Mouse (Mus musculus): Measurements from ENCODE around the gene Dnm3. TPM values are rescaled to one million over a fixed set of nuclear protein-coding genes. Genes with fewer than 3 reads are reported as not detected.

Dnm3 gene
- total and polyA plus RNA-seq, 3 experiments, result not detected

GRCm38 (mm10) chr1:162238646-162239045 lies 239.2 kb downstream of the Dnm3 start:
- no peak overlapping the region for H3K9ac ChIP-seq (ENCODE audit: control insufficient read depth, low read depth, low read length, poor library complexity, severe bottlenecking)
- no peak for DNase-seq (ENCODE audit: low read depth, low spot score)
- TF ChIP-seq MXI1 (IDR thresholded peaks at IDR 0.05; ENCODE audit: low read depth, low read length), result no peak
- no peak for TF ChIP-seq SIN3A (IDR thresholded peaks at IDR 0.05; ENCODE audit: low read length)
- no peak for TF ChIP-seq TBP (IDR thresholded peaks at IDR 0.05; ENCODE audit: low read depth, low read length)
- no peak for TF ChIP-seq HCFC1 (IDR thresholded peaks at IDR 0.05; ENCODE audit: low read depth, low read length)
- no peak for TF ChIP-seq CHD1 (IDR thresholded peaks at IDR 0.05; ENCODE audit: low read depth, low read length)
- H3K9me3 ChIP-seq (replicated peaks; ENCODE audit: insufficient read depth, low read length), result no peaks in the 10 kb centered on the region
- no peaks in the 10 kb centered on the region for H3K36me3 ChIP-seq (ENCODE audit: control insufficient read depth in 1 of 2, insufficient read depth in 2 of 2, low read length in 2 of 2)
- no peaks in the 10 kb centered on the region for H3K79me2 ChIP-seq (ENCODE audit: control insufficient read depth, insufficient read depth, low read length, poor library complexity)
- no peaks in the 10 kb centered on the region for H3K4me1 ChIP-seq (ENCODE audit: control insufficient read depth in 1 of 2, insufficient read depth in 2 of 2, low read length in 2 of 2)
- H3K27me3 ChIP-seq (ENCODE audit: control insufficient read depth in 1 of 2, insufficient read depth in 2 of 2, low read length in 2 of 2), result no peaks in the 10 kb centered on the region
- no peak overlapping the region for H3K27ac ChIP-seq (ENCODE audit: control insufficient read depth, low read depth, low read length)
- H3K4me3 ChIP-seq (ENCODE audit: control insufficient read depth in 1 of 2, insufficient read depth in 1 of 2, low read depth in 2 of 2, low read length in 2 of 2), result no peak overlapping the region

GRCm38 (mm10) chr1:162236624-162237159 lies 241.1 kb downstream of the Dnm3 start:
- Histone ChIP-seq H3K4me3 (ENCODE audit: control insufficient read depth in 1 of 2, insufficient read depth in 1 of 2, low read depth in 2 of 2, low read length in 2 of 2) (no peak overlapping the region), H3K36me3 (ENCODE audit: control insufficient read depth in 1 of 2, insufficient read depth in 2 of 2, low read length in 2 of 2) (no peaks in the 10 kb centered on the region), H3K4me1 (ENCODE audit: control insufficient read depth in 1 of 2, insufficient read depth in 2 of 2, low read length in 2 of 2) (no peaks in the 10 kb centered on the region), H3K79me2 (ENCODE audit: control insufficient read depth, insufficient read depth, low read length, poor library complexity) (no peaks in the 10 kb centered on the region), H3K9me3 (replicated peaks; ENCODE audit: insufficient read depth, low read length) (no peaks in the 10 kb centered on the region), H3K27me3 (ENCODE audit: control insufficient read depth in 1 of 2, insufficient read depth in 2 of 2, low read length in 2 of 2) (no peaks in the 10 kb centered on the region), H3K27ac (ENCODE audit: control insufficient read depth, low read depth, low read length) (no peak overlapping the region), H3K9ac (ENCODE audit: control insufficient read depth, low read depth, low read length, poor library complexity, severe bottlenecking) (no peak overlapping the region)
- DNase-seq (ENCODE audit: low read depth, low spot score), result no peak
- no peak for TF ChIP-seq TBP (IDR thresholded peaks at IDR 0.05; ENCODE audit: low read depth, low read length)
- no peak for TF ChIP-seq ELF1 (IDR thresholded peaks at IDR 0.05; ENCODE audit: low read depth, low read length)
- TF ChIP-seq EP300 (IDR thresholded peaks at IDR 0.05; ENCODE audit: low read depth in 1 of 2, low read length in 2 of 2), result no peak
- no peak for TF ChIP-seq NRF1 (IDR thresholded peaks at IDR 0.05; ENCODE audit: insufficient read depth, low read depth, low read length, poor library complexity, severe bottlenecking)
- TF ChIP-seq CHD2 (IDR thresholded peaks at IDR 0.05; ENCODE audit: low read length), result no peak
- no peak for TF ChIP-seq ZNF384 (IDR thresholded peaks at IDR 0.05; ENCODE audit: low read depth, low read length)
- no peak for TF ChIP-seq MAX (IDR thresholded peaks at IDR 0.05; ENCODE audit: low read length)
- TF ChIP-seq NELFE (IDR thresholded peaks at IDR 0.05; ENCODE audit: low read depth, low read length), result no peak
- no peak for TF ChIP-seq USF1 (IDR thresholded peaks at IDR 0.05; ENCODE audit: low read depth, low read length)
- TF ChIP-seq CHD1 (IDR thresholded peaks at IDR 0.05; ENCODE audit: low read depth, low read length), result no peak
- TF ChIP-seq ZKSCAN1 (IDR thresholded peaks at IDR 0.05; ENCODE audit: low read depth, low read length), result no peak

GRCm38 (mm10) chr1:162225621-162226147 lies 252.2 kb downstream of the Dnm3 start:
- Histone ChIP-seq H3K27me3 (ENCODE audit: control insufficient read depth in 1 of 2, insufficient read depth in 2 of 2, low read length in 2 of 2) (no peaks in the 10 kb centered on the region), H3K9me3 (replicated peaks; ENCODE audit: insufficient read depth, low read length) (no peaks in the 10 kb centered on the region), H3K36me3 (ENCODE audit: control insufficient read depth in 1 of 2, insufficient read depth in 2 of 2, low read length in 2 of 2) (no peaks in the 10 kb centered on the region), H3K9ac (ENCODE audit: control insufficient read depth, low read depth, low read length, poor library complexity, severe bottlenecking) (no peak overlapping the region), H3K4me3 (ENCODE audit: control insufficient read depth in 1 of 2, insufficient read depth in 1 of 2, low read depth in 2 of 2, low read length in 2 of 2) (no peak overlapping the region), H3K4me1 (ENCODE audit: control insufficient read depth in 1 of 2, insufficient read depth in 2 of 2, low read length in 2 of 2) (no peaks in the 10 kb centered on the region), H3K27ac (ENCODE audit: control insufficient read depth, low read depth, low read length) (no peak overlapping the region), H3K79me2 (ENCODE audit: control insufficient read depth, insufficient read depth, low read length, poor library complexity) (no peaks in the 10 kb centered on the region)
- no peak for TF ChIP-seq TCF12 (IDR thresholded peaks at IDR 0.05; ENCODE audit: low read depth, low read length)
- no peak for TF ChIP-seq E2F4 (IDR thresholded peaks at IDR 0.05; ENCODE audit: borderline replicate concordance, low read depth, low read length)
- TF ChIP-seq CHD2 (IDR thresholded peaks at IDR 0.05; ENCODE audit: low read length), result no peak
- no peak for TF ChIP-seq ELF1 (IDR thresholded peaks at IDR 0.05; ENCODE audit: low read depth, low read length)
- no peak for TF ChIP-seq MAZ (IDR thresholded peaks at IDR 0.05; ENCODE audit: low read depth, low read length)
- no peak for TF ChIP-seq UBTF (IDR thresholded peaks at IDR 0.05; ENCODE audit: borderline replicate concordance, insufficient read depth, low read depth, low read length)
- no peak for TF ChIP-seq ZKSCAN1 (IDR thresholded peaks at IDR 0.05; ENCODE audit: low read depth, low read length)
- TF ChIP-seq POLR2AphosphoS2 (IDR thresholded peaks at IDR 0.05; ENCODE audit: low read length), result no peak
- no peak for TF ChIP-seq RAD21 (IDR thresholded peaks at IDR 0.05; ENCODE audit: low read depth, low read length)
- no peak for TF ChIP-seq MXI1 (IDR thresholded peaks at IDR 0.05; ENCODE audit: low read depth, low read length)
- no peak for TF ChIP-seq HCFC1 (IDR thresholded peaks at IDR 0.05; ENCODE audit: low read depth, low read length)
- TF ChIP-seq POLR2AphosphoS5 (IDR thresholded peaks at IDR 0.05; ENCODE audit: borderline replicate concordance, low read depth, low read length), result no peak
- DNase-seq (ENCODE audit: low read depth, low spot score), result no peak
